Mouse (Mus musculus): ENCODE measurements around the gene Tmem235.
A peak's percentile ranks its signal among the peaks of the same experiment; 100 is the strongest.

Gene Tmem235

GRCm38 (mm10) chr11:117865988-117866387 is 5.4 kb downstream of the Tmem235 start:
- DNase-seq (ENCODE audit: low read depth), result no peak

GRCm38 (mm10) chr11:117870688-117871365 is 10.3 kb downstream of the Tmem235 start:
- peak; percentile 92 for DNase-seq (ENCODE audit: low read depth)

- no peak for DNase-seq (ENCODE audit: low read depth)
Measured at GRCm38 (mm10) chr11:117871376-117871775, 10.8 kb downstream of the Tmem235 start.

GRCm38 (mm10) chr11:117871911-117872584 is 11.5 kb downstream of the Tmem235 start:
- DNase-seq (ENCODE audit: low read depth), result peak; percentile 91

- peak; percentile 57 for DNase-seq (ENCODE audit: low read depth)
Measured at GRCm38 (mm10) chr11:117872861-117873608, 12.5 kb downstream of the Tmem235 start, which contains the start of gene Tha1. Tha1 (minus strand) TSS chr11:117873481.

GRCm38 (mm10) chr11:117874419-117874818 is 13.9 kb downstream of the Tmem235 start:
- peak; percentile 68 for DNase-seq (ENCODE audit: low read depth)

- no peak for DNase-seq (ENCODE audit: low read depth)
Measured at GRCm38 (mm10) chr11:117875681-117876080, 15.1 kb downstream of the Tmem235 start.

GRCm38 (mm10) chr11:117877917-117878745 is 17.6 kb downstream of the Tmem235 start:
- peak; percentile 90 for DNase-seq (ENCODE audit: low read depth)

- no peak for DNase-seq (ENCODE audit: low read depth)
Measured at GRCm38 (mm10) chr11:117878892-117879291, 18.3 kb downstream of the Tmem235 start.

GRCm38 (mm10) chr11:117879676-117880075 is 19.1 kb downstream of the Tmem235 start:
- no peak for DNase-seq (ENCODE audit: low read depth)

GRCm38 (mm10) chr11:117880336-117880976 is 19.9 kb downstream of the Tmem235 start:
- no peak for DNase-seq (ENCODE audit: low read depth)

- no peak for DNase-seq (ENCODE audit: low read depth)
Measured at GRCm38 (mm10) chr11:117880977-117881358, 20.4 kb downstream of the Tmem235 start.

GRCm38 (mm10) chr11:117881787-117882186 is 21.2 kb downstream of the Tmem235 start:
- DNase-seq (ENCODE audit: low read depth), result peak; percentile 57

GRCm38 (mm10) chr11:117882208-117882607 is 21.7 kb downstream of the Tmem235 start:
- DNase-seq (ENCODE audit: low read depth), result no peak

GRCm38 (mm10) chr11:117886000-117886399 is 25.4 kb downstream of the Tmem235 start:
- no peak for DNase-seq (ENCODE audit: low read depth)

- no peak for DNase-seq (ENCODE audit: low read depth)
Measured at GRCm38 (mm10) chr11:117888168-117888852, 27.8 kb downstream of the Tmem235 start.

GRCm38 (mm10) chr11:117888853-117889822 is 28.6 kb downstream of the Tmem235 start:
- no peak for DNase-seq (ENCODE audit: low read depth)

- no peak for DNase-seq (ENCODE audit: low read depth)
Measured at GRCm38 (mm10) chr11:117889887-117890340, 29.4 kb downstream of the Tmem235 start.

GRCm38 (mm10) chr11:117890519-117891282 is 30.1 kb downstream of the Tmem235 start:
- no peak for DNase-seq (ENCODE audit: low read depth)
